Mouse (Mus musculus) lung, embryonic 15.5 days (tissue): ENCODE data around the gene Slc41a2. TPM values are rescaled to one million over a fixed set of nuclear protein-coding genes. Genes with fewer than 3 reads are reported as not detected.

Experiments used
- ATAC-seq: fragments of 200-750 bp; cut with Nextera tagmentation; 2 replicates; pipeline ENCODE4 v1.8.0; 2017; ENCODE audit warnings: moderate number of reproducible peaks, borderline replicate concordance; ENCODE audit not compliant: low FRiP score, low TSS enrichment; ENCODE audit errors: extremely low read depth
- H3K27ac ChIP-seq: fragments of 300-500 bp; sonication (generic); 2 replicates; pipeline ENCODE4 v1.5.1; 2015; ENCODE audit warnings: moderate library complexity, mild to moderate bottlenecking, inconsistent platforms
- H3K27me3 ChIP-seq: fragments of 300-500 bp; sonication (generic); 2 replicates; pipeline ENCODE4 v1.6.1; 2015; ENCODE audit warnings: inconsistent platforms
- H3K36me3 ChIP-seq: fragments of 300-500 bp; sonication (generic); 2 replicates; pipeline ENCODE4 v1.6.1; 2015; ENCODE audit warnings: inconsistent platforms
- H3K4me1 ChIP-seq: fragments of 300-500 bp; sonication (generic); 2 replicates; pipeline ENCODE4 v1.6.1; 2015; ENCODE audit warnings: inconsistent platforms
- H3K4me2 ChIP-seq: fragments of 300-500 bp; sonication (generic); 2 replicates; pipeline ENCODE4 v1.6.1; 2015; ENCODE audit warnings: inconsistent platforms, mild to moderate bottlenecking, moderate library complexity
- H3K4me3 ChIP-seq: fragments of 300-500 bp; sonication (generic); 2 replicates; pipeline ENCODE4 v1.5.1; 2015; ENCODE audit warnings: mild to moderate bottlenecking, inconsistent platforms
- H3K9ac ChIP-seq: fragments of 300-500 bp; sonication (generic); 2 replicates; pipeline ENCODE4 v1.6.1; 2015; ENCODE audit warnings: inconsistent platforms
- H3K9me3 ChIP-seq: fragments of 300-500 bp; sonication (generic); 2 replicates; pipeline ENCODE4 v1.6.1; 2016; ENCODE audit warnings: inconsistent platforms
- WGBS: fragments of 180-500 bp; shearing (Covaris S2); methylation state at CpG from one replicate; pipeline ENCODE4 v1.1.7; 2015; 5-methylcytosine and 5-hydroxymethylcytosine counted together
- polyA plus RNA-seq: library from polyadenylated mRNA; unstranded; fragments of >200 nt; fragmentation: Nextera tagmentation; extraction: Ambion mirVana; gene quantifications from 2 replicates; pipeline ENCODE4 v1.2.1, GENCODE M21; 2015

Gene Slc41a2
- polyA plus RNA-seq, 1 experiment from 2014 or later = 0.79 TPM

DNA sequence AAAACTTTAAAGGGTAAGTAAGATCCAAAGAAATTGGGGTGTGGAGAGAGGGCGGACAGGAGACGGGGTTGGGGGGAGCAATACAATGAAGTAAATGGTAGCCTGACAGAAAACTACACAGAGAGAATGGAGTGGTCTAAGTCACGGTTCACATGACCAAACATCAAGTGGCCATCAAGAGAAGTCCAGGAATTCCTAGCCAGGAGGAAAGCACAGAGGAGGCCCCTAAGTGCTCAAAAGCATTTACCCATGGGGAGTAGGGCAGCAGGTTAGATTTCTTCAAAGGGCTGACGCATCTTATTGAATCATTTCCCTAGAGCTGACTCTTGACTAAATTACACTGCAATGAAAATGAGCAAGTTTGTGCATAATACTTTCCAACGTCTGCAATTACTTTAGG is 8.9 kb downstream of the Slc41a2 start:
- H3K4me3 ChIP-seq = no peak overlapping the region
- no peaks in the 10 kb centered on the region for H3K27me3 ChIP-seq
- H3K9me3 ChIP-seq = no peaks in the 10 kb centered on the region
- no peak overlapping the region for H3K4me2 ChIP-seq
- H3K27ac ChIP-seq = no peak overlapping the region
- 0 out of 2 replicates have a peak, but pooled peaks have one; percentile 19 for ATAC-seq
- no peaks in the 10 kb centered on the region for H3K4me1 ChIP-seq
- no peak overlapping the region for H3K9ac ChIP-seq
- 57% methylated on average over 5 of the region's 5 CpGs for WGBS
- H3K36me3 ChIP-seq = no peaks in the 10 kb centered on the region

GRCm38 (mm10) chr10:83326648-83327285 is 10.9 kb downstream of the Slc41a2 start:
- H3K36me3 ChIP-seq = no peaks in the 10 kb centered on the region
- no peak overlapping the region for H3K4me2 ChIP-seq
- no peak overlapping the region for H3K27ac ChIP-seq
- no peaks in the 10 kb centered on the region for H3K9me3 ChIP-seq
- H3K9ac ChIP-seq = no peak overlapping the region
- no peak for ATAC-seq
- 85% methylated on average over 14 of the region's 14 CpGs for WGBS
- no peak overlapping the region for H3K4me3 ChIP-seq
- H3K27me3 ChIP-seq = no peaks in the 10 kb centered on the region
- no peaks in the 10 kb centered on the region for H3K4me1 ChIP-seq

DNA sequence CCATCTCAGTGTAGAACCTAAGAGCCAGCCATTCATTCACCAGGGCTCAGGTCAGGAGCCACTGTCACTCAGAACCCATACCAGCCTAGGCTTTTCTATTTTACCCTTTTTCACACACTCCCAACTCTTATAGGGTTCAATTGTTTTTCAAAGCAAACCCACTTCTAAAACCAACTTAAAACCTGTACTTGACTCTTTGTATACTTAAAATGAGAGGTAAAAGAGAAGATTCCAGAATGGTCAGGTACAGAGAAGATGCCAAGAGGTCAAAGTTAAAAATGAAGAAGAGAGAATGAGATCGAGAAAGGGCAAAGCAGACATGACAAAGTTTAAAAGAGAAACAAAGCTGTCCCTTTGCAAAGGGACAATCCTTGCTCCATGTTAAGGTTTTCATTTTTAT is 11.8 kb downstream of the Slc41a2 start:
- Histone ChIP-seq H3K4me2 (no peak overlapping the region), H3K9me3 (no peaks in the 10 kb centered on the region), H3K36me3 (no peaks in the 10 kb centered on the region), H3K4me1 (no peaks in the 10 kb centered on the region), H3K4me3 (no peak overlapping the region), H3K9ac (no peak overlapping the region), H3K27me3 (no peaks in the 10 kb centered on the region), H3K27ac (no peak overlapping the region)
- no peak for ATAC-seq
- WGBS = 86% methylated on average over 1 of the region's 1 CpGs

GRCm38 (mm10) chr10:83324871-83325270 is 12.8 kb downstream of the Slc41a2 start:
- Histone ChIP-seq H3K36me3 (no peaks in the 10 kb centered on the region), H3K27ac (no peak overlapping the region), H3K4me3 (no peak overlapping the region), H3K9ac (no peak overlapping the region), H3K9me3 (no peaks in the 10 kb centered on the region), H3K27me3 (no peaks in the 10 kb centered on the region), H3K4me2 (no peak overlapping the region), H3K4me1 (no peaks in the 10 kb centered on the region)
- ATAC-seq = no peak
- WGBS = 70% methylated on average over 3 of the region's 3 CpGs

GRCm38 (mm10) chr10:83322551-83323100 is 15.1 kb downstream of the Slc41a2 start:
- Histone ChIP-seq H3K9me3 (no peaks in the 10 kb centered on the region), H3K4me2 (no peak overlapping the region), H3K9ac (no peak overlapping the region), H3K4me3 (no peak overlapping the region), H3K27ac (no peak overlapping the region), H3K4me1 (no peaks in the 10 kb centered on the region), H3K27me3 (no peaks in the 10 kb centered on the region), H3K36me3 (no peaks in the 10 kb centered on the region)
- ATAC-seq = no peak
- WGBS = 32% methylated on average over 7 of the region's 7 CpGs

GRCm38 (mm10) chr10:83321528-83321927 is 16.2 kb downstream of the Slc41a2 start:
- no peak overlapping the region for H3K9ac ChIP-seq
- H3K27ac ChIP-seq = no peak overlapping the region
- H3K36me3 ChIP-seq = no peaks in the 10 kb centered on the region
- H3K4me1 ChIP-seq = no peaks in the 10 kb centered on the region
- 84% methylated on average over 6 of the region's 6 CpGs for WGBS
- H3K4me3 ChIP-seq = no peak overlapping the region
- no peaks in the 10 kb centered on the region for H3K27me3 ChIP-seq
- H3K4me2 ChIP-seq = no peak overlapping the region
- no peaks in the 10 kb centered on the region for H3K9me3 ChIP-seq
- no peak for ATAC-seq

DNA sequence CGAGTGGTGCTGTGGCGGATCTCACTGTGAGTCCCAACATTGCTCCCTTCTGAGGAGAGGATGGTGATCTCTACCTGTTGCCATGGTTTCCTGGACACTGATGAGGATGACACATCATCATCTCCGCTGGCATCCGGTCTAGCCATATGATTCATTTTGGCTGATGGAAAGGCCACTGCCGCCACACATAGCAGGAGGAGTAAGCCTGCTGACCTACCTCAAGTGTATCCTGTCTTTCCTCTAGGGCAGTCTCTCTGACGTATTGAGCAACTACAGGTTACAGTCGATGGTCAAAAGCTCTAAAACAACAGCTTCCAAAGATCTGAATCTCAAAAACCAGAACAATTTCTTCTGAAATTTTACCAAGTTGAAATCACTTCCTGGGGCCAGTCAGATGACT is 16.8 kb downstream of the Slc41a2 start:
- Histone ChIP-seq H3K4me2 (no peak overlapping the region), H3K27ac (no peak overlapping the region), H3K9me3 (no peaks in the 10 kb centered on the region), H3K4me1 (no peaks in the 10 kb centered on the region), H3K4me3 (no peak overlapping the region), H3K27me3 (no peaks in the 10 kb centered on the region), H3K36me3 (no peaks in the 10 kb centered on the region), H3K9ac (no peak overlapping the region)
- no peak for ATAC-seq
- 82% methylated on average over 7 of the region's 7 CpGs for WGBS

- Histone ChIP-seq H3K4me2 (no peak overlapping the region), H3K27ac (no peak overlapping the region), H3K36me3 (no peaks in the 10 kb centered on the region), H3K27me3 (no peaks in the 10 kb centered on the region), H3K9me3 (no peaks in the 10 kb centered on the region), H3K9ac (no peak overlapping the region), H3K4me3 (no peak overlapping the region), H3K4me1 (no peaks in the 10 kb centered on the region)
- WGBS = 64% methylated on average over 6 of the region's 6 CpGs
- no peak for ATAC-seq
Measured at GRCm38 (mm10) chr10:83320396-83320795, 17.3 kb downstream of the Slc41a2 start.

DNA sequence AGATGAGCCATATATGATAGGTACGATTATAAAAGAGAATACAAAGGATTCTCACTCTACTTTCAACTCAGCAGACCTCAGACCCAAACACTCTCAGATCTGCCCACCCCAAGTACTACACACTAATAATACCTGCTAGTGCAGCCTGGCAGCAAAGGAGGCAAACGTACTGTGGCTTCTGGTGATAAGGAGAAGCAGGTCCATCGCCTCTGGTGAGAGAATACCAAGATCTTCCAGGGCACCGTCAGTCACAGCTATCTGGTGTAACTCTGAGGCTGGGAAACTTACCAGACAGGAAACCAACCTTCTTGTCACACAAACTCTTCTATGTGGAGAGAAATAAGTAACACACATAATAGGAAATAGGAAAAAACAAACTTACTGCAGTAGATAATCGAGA is 24.6 kb downstream of the Slc41a2 start:
- Histone ChIP-seq H3K4me2 (no peak overlapping the region), H3K27ac (no peak overlapping the region), H3K27me3 (no peaks in the 10 kb centered on the region), H3K9ac (no peak overlapping the region), H3K4me3 (no peak overlapping the region), H3K9me3 (no peaks in the 10 kb centered on the region), H3K36me3 (no peaks in the 10 kb centered on the region), H3K4me1 (no peaks in the 10 kb centered on the region)
- 70% methylated on average over 5 of the region's 5 CpGs for WGBS
- ATAC-seq = no peak

GRCm38 (mm10) chr10:83310356-83310755 is 27.3 kb downstream of the Slc41a2 start:
- WGBS = 71% methylated on average over 7 of the region's 7 CpGs
- Histone ChIP-seq H3K4me3 (no peak overlapping the region), H3K4me2 (no peak overlapping the region), H3K9ac (no peak overlapping the region), H3K27me3 (no peaks in the 10 kb centered on the region), H3K27ac (no peak overlapping the region), H3K4me1 (no peaks in the 10 kb centered on the region), H3K9me3 (no peaks in the 10 kb centered on the region), H3K36me3 (no peaks in the 10 kb centered on the region)
- no peak for ATAC-seq

DNA sequence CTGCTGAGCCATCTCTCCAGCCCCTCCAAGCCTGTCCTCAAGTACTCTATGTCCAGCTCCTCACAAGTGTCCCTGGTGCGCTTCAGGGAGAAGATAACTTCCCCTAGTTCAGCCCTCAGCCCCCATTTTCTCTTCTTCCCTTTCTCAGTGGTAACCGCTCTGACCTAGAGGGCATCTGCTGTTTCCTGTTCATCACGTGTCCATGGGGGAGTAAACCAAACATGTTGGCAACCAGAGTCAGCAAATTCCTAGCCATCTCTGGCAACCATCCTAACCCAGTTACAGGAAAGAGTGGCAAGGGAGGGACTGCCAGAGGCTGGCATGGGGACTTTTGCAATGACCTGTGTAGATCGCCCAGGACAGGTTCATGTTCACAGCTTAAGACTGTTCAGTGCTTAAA is 36.0 kb downstream of the Slc41a2 start:
- Histone ChIP-seq H3K27ac (no peak overlapping the region), H3K4me1 (no peaks in the 10 kb centered on the region), H3K9ac (no peak overlapping the region), H3K27me3 (no peaks in the 10 kb centered on the region), H3K4me3 (no peak overlapping the region), H3K36me3 (no peaks in the 10 kb centered on the region), H3K4me2 (no peak overlapping the region), H3K9me3 (no peaks in the 10 kb centered on the region)
- WGBS = 65% methylated on average over 4 of the region's 4 CpGs
- ATAC-seq = no peak

- WGBS = 47% methylated on average over 3 of the region's 3 CpGs
- no peak overlapping the region for H3K9ac ChIP-seq
- no peak for ATAC-seq
Measured at GRCm38 (mm10) chr10:83301054-83301453, 36.6 kb downstream of the Slc41a2 start.

DNA sequence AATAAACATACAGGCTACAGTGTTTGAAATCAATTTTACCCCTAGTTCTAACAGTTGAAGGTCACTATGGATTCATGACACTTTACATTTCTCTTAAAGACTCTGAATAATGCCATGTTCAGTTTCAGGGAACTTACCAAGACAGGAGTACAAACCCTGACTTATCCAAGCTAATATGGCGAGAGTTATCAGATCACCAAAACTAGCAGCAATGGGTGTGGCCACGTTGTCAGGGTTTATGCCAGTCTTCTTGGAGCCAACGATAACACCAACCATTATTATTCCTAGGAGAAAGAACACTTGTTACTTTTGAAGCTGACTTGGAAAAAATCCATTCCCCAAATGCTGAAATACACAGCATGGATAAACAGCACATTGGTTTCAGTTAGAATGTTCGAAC is 40.7 kb downstream of the Slc41a2 start:
- Histone ChIP-seq H3K4me2 (no peak overlapping the region), H3K4me3 (no peak overlapping the region), H3K9me3 (no peaks in the 10 kb centered on the region), H3K36me3 (no peaks in the 10 kb centered on the region), H3K27ac (no peak overlapping the region), H3K27me3 (no peaks in the 10 kb centered on the region), H3K9ac (no peak overlapping the region), H3K4me1 (no peaks in the 10 kb centered on the region)
- no peak for ATAC-seq
- 62% methylated on average over 4 of the region's 4 CpGs for WGBS

More at GRCm38 (mm10) chr10:83301054-83301453, 36.6 kb downstream of the Slc41a2 start:
- H3K4me3 ChIP-seq = no peak overlapping the region
- H3K36me3 ChIP-seq = no peaks in the 10 kb centered on the region
- H3K4me1 ChIP-seq = no peaks in the 10 kb centered on the region
- H3K9me3 ChIP-seq = no peaks in the 10 kb centered on the region
- H3K27me3 ChIP-seq = no peaks in the 10 kb centered on the region
- H3K27ac ChIP-seq = no peak overlapping the region
- H3K4me2 ChIP-seq = no peak overlapping the region
